Mouse (Mus musculus): ENCODE data around the gene Map3k15.

DNA sequence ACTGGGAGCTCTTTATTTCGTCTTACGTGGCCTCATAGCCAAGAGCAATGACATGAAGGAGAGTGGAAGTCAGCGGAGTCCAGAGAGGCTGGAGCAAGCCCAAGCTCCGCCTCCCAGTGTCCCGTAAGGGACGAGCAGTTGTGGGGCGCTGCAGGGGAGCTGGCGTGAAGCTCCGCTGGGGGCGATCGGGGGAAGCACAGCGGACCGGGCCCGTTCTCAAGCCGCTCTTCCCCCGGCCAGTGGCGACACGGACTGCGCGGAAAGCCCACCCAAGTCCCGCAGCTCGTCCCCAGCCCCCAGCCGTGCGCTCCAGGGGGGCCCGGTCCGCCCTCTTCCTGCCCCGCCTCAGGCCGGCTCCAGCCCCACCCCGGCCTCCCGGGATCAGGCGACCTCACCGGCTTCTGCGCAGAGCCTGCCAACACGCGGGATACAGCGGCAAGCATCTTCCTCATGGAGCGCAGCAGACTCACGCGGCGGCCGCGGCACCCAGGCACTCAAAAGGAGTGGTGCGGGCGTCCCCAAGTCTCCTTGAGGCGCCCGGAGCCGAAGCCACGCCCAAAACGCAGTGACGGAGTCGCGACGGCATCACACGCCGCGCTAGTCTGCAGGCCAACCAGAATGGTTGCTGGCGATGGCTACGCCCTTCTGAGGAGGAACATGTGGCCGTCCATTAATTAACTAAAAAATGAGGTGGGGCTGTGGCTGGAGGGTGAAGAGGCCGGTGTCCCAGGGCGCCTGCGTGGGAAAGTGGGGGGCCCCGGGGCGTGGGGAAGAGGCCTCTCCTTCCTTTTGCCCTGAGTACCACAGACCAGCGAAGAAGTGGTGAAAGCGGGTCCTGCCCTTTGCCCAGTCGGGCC is 149.9 kb downstream of the Map3k15 start, which contains the start of gene Pdha1:
- peak; percentile 60; the same call in 1 of the 2 replicates for TF ChIP-seq POLR2A (IDR thresholded peaks at IDR 0.05; ENCODE audit: extremely low read depth, insufficient read depth, low read length)
- no peak for TF ChIP-seq CTCF (IDR thresholded peaks at IDR 0.05; ENCODE audit: extremely low read depth, insufficient read depth, low read length)

Data from cortical plate, adult 2 months (tissue).